Mouse (Mus musculus): ENCODE measurements at regions not wholly inside any gene's neighbourhood (a gene's known extent, or its start where the extent isn't known, plus 50 kb on each side); places are given as distances from the start of the nearest gene placed in this dataset.
"Not testable (repeated sequence)": the region's sequence is repeated elsewhere in the genome, so short reads cannot be mapped to it uniquely, and the experiment has no call there.

GRCm38 (mm10) chr11:114484668-114484953, 183.7 kb upstream of the Rpl38 start:
- no peaks in the 10 kb centered on the region for H3K4me1 ChIP-seq (ENCODE audit: control insufficient read depth, insufficient read depth, insufficient read length, low read length)
- no peak overlapping the region for H3K4me3 ChIP-seq (ENCODE audit: insufficient read depth, low read depth, low read length)
- H3K27ac ChIP-seq (replicated peaks; ENCODE audit: low read depth, low read length) = peak overlapping the region; percentile 45

DNA sequence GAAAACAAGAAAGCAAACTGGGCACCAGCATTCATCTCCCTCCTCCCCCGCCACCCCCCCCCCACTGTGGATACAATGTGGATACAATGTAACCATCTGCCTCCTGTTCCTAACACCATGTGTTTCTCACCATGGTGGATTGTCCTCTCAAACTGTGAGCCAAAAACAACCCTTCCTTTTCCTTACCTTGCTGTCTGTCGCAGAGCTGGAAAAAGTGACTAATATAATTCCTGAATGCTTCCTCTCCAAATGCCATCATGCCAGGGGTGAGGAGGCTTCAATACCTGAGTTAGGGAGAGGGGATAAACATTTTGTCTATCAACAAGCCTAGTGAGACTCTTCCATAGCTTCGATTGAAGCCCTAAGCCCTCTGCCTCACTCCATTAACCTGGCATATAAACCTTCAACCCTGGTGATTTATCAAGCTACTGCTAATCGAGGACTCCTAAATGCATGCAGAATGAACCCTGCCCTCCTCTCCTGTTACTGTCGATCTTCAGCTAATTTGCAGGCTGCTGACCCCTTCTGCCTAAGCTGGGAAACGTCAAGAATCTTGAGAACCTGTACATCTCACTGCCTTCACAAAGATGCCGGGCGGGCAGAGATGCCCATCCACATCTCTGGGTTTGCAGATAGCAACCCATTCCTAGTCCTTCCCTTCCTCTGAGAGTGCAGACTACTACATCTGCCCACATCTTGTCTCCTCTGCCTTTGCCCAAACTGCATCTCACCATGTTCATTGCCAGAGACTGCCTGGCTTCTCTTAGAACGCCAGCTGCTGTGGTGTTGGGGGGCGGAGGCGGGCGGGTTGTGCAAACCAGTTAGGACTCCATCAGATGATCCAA, 184.3 kb upstream of the Rpl38 start:
- no peaks in the 10 kb centered on the region for H3K4me1 ChIP-seq (ENCODE audit: control insufficient read depth, insufficient read depth, insufficient read length, low read length)
- H3K4me3 ChIP-seq (ENCODE audit: insufficient read depth, low read depth, low read length) = no peak overlapping the region
- peak overlapping the region; percentile 45 for H3K27ac ChIP-seq (replicated peaks; ENCODE audit: low read depth, low read length)

DNA sequence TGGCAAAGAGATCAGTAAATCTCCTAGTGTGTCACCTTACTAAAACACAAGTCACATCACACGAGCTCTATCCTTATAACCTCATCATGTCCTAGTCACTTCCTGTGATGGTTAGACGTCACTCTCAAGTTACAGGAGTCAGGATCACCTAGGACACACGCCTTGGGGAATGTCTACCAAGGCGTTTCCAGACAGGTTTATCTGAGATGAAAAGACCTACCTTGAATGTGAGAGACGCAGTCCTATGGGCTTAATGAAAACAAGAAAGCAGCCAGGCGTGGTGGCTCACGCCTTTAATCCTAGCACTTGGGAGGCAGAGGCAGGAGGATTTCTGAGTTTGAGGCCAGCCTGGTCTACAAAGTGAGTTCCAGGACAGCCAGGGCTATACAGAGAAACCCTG, 185.0 kb upstream of the Rpl38 start:
- H3K27ac ChIP-seq (replicated peaks; ENCODE audit: low read depth, low read length); H3K4me3 ChIP-seq (ENCODE audit: insufficient read depth, low read depth, low read length); H3K4me1 ChIP-seq (ENCODE audit: control insufficient read depth, insufficient read depth, insufficient read length, low read length): not testable (repeated sequence)

DNA sequence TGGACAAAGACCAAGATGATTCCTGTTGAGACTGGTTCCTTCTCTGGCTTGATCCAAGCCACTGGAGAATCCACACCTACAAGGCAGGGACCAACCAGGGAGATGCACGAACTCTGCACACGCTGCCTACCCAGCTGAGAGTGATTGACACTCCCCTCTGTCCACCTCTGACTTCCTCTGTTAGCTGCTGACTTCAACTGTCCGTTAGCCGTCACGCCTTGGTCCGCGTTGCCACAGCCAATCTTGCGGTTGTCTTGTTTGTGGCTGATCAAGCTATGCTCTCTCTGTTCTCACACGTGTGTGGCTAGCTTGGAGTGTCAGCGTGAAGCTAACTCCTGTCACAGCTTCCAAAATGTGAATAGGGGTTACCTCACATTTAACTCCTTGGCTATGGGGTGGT, 186.3 kb upstream of the Rpl38 start:
- Histone ChIP-seq H3K4me1 (ENCODE audit: control insufficient read depth, insufficient read depth, insufficient read length, low read length) (0 out of 2 replicates have a peak, but pooled peaks cover 2% of the 10 kb centered on the region), H3K4me3 (ENCODE audit: insufficient read depth, low read depth, low read length) (no peak overlapping the region), H3K27ac (replicated peaks; ENCODE audit: low read depth, low read length) (no peak overlapping the region)

DNA sequence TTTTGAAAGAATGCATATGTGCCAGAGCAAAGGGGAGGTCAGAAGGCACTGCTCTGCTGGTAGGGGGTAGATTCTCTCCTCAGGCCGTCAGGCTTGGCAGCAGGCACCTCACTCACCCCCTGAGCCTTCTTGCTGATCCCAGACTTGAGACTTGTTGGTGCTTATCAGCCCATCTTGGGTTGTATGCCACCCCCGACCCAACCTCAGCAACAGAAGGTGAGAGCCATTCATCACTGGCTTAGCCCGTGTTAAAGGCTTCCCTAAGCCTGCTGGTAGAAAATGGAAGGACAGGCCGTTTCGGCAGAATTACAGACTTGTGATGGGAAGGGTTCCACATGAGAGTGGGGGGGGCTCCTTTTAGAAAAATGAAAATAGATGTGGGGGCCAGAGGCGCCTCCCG, 187.3 kb upstream of the Rpl38 start:
- Histone ChIP-seq H3K27ac (replicated peaks; ENCODE audit: low read depth, low read length) (no peak overlapping the region), H3K4me1 (ENCODE audit: control insufficient read depth, insufficient read depth, insufficient read length, low read length) (0 out of 2 replicates have a peak, but pooled peaks cover 2% of the 10 kb centered on the region)

DNA sequence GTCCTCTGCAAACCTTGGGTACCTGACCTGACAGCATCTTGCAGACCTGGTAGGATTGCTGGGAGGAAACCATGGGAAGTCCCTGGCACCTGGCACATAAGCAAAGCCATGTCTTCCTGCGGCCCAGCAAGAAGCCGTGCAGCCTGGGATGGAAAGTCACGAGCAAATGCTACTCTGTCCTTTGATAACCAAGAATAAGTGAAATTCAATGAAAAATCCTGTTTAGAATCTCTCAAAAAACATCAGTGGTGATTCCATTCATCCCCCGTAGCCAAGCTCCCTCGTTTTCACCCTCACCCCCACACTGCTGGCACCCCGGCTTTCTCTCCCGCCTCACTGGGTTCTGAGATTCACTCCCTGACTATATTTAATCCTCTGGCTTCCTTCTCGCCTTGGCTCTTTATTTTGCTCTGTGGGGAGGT, 188.2 kb upstream of the Rpl38 start:
- Histone ChIP-seq H3K4me3 (ENCODE audit: insufficient read depth, low read depth, low read length) (no peak overlapping the region), H3K4me1 (ENCODE audit: control insufficient read depth, insufficient read depth, insufficient read length, low read length) (0 out of 2 replicates have a peak, but pooled peaks cover 2% of the 10 kb centered on the region), H3K27ac (replicated peaks; ENCODE audit: low read depth, low read length) (no peak overlapping the region)

More for the DNA sequence above, 187.3 kb upstream of the Rpl38 start:
- no peak overlapping the region for H3K4me3 ChIP-seq (ENCODE audit: insufficient read depth, low read depth, low read length)

DNA sequence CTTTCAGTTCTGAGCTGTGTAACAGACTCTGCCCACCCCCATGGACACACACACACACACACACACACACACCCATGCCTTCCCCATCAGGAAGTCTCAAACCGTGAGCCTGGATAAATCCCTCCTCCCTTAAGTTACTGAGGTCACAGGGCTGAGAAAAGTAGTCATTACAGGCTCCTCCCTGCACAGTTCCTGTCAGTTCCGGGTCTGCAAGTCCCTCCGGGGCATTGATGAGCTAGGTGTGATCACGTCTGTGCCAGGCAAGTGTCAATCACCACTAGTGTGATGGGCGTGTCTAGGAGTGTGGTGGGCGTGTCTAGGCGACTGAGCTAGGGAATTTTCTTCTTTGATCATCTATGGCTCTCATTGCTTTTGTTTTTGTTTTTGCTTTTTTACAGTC, 189.6 kb upstream of the Rpl38 start:
- peak overlapping the region; percentile 3; the same call in 1 of the 2 replicates for H3K4me3 ChIP-seq (ENCODE audit: insufficient read depth, low read depth, low read length)
- H3K27ac ChIP-seq (replicated peaks; ENCODE audit: low read depth, low read length) = no peak overlapping the region; the same call in 1 of the 2 replicates
- 0 out of 2 replicates have a peak, but pooled peaks cover 2% of the 10 kb centered on the region for H3K4me1 ChIP-seq (ENCODE audit: control insufficient read depth, insufficient read depth, insufficient read length, low read length)

DNA sequence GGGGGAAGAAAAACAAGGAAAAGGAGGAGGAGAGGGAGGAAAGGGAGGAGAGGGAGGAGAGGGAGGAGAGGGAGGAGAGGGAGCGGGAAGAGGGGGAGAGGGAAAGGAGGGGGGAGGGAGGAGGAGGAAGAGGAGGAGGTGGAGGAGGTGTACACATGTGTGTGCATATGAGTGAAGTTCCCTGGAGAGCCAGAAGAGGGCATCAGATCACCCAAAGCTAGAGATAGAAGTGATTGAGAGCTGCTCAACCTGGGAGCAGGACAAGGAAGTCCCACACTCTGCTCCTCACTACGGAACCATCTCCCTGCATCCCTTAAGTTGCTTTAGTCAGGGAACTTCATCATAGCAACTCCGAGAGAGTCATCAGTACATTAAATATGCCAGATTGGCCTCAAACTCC, 191.0 kb upstream of the Rpl38 start:
- H3K27ac ChIP-seq (replicated peaks; ENCODE audit: low read depth, low read length) = no peak overlapping the region
- H3K4me1 ChIP-seq (ENCODE audit: control insufficient read depth, insufficient read depth, insufficient read length, low read length) = 0 out of 2 replicates have a peak, but pooled peaks cover 2% of the 10 kb centered on the region
- no peak overlapping the region for H3K4me3 ChIP-seq (ENCODE audit: insufficient read depth, low read depth, low read length)

GRCm38 (mm10) chr11:114472501-114473260, 195.6 kb upstream of the Rpl38 start:
- Histone ChIP-seq H3K4me1 (ENCODE audit: control insufficient read depth, insufficient read depth, insufficient read length, low read length) (peaks cover 3% of the 10 kb centered on the region; the same call in 1 of the 2 replicates), H3K4me3 (ENCODE audit: insufficient read depth, low read depth, low read length) (no peak overlapping the region), H3K27ac (replicated peaks; ENCODE audit: low read depth, low read length) (no peak overlapping the region)

DNA sequence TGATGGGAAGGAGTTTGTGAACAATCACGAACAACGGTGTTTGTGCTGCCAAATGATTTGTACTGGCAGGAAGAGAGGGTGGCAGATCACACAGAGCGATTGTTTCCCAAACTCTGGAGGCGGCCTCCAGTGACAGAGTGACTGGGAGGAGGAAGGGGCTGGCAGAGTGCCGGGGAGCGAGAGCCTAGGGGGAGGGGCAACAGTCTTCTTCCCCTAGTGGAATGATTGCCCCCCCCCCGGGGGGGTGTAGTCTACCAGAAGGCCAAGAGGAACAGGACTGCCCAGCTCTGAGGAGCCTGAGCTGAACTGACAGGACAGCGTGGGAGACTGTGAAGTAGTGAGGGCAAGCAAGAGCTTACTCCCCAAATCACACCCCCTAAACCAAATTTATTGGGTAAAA, 199.9 kb upstream of the Rpl38 start:
- Histone ChIP-seq H3K27ac (replicated peaks; ENCODE audit: low read depth, low read length) (0 out of 2 replicates have a peak overlapping the region, but pooled peaks have one; percentile 23), H3K4me3 (ENCODE audit: insufficient read depth, low read depth, low read length) (no peak overlapping the region), H3K4me1 (ENCODE audit: control insufficient read depth, insufficient read depth, insufficient read length, low read length) (peaks cover 5% of the 10 kb centered on the region; the same call in 1 of the 2 replicates)

DNA sequence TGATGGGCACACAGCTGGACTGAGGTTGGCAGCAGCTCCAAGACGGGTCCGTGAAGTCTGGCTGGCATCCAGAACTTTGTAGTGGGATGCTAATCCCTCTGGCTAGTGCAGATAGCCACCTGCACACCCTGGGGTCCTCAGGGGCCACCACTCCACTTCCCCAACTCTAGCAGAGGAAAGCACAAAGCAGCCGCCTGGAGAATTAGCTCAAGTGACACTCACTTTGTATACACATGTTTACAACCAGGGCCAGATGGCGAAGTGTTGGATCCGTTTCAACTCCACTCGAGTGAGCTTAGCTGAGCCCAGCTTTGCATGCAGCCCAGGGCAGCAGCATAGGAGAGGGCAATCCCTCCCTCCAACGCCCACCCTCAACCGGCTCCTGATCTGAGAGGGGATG, 200.5 kb upstream of the Rpl38 start:
- H3K4me3 ChIP-seq (ENCODE audit: insufficient read depth, low read depth, low read length) = no peak overlapping the region
- H3K4me1 ChIP-seq (ENCODE audit: control insufficient read depth, insufficient read depth, insufficient read length, low read length) = peaks cover 5% of the 10 kb centered on the region; the same call in 1 of the 2 replicates
- no peak overlapping the region for H3K27ac ChIP-seq (replicated peaks; ENCODE audit: low read depth, low read length)

GRCm38 (mm10) chr11:114465486-114465885, 202.8 kb upstream of the Rpl38 start:
- H3K27ac ChIP-seq (replicated peaks; ENCODE audit: low read depth, low read length) = no peak overlapping the region
- H3K4me3 ChIP-seq (ENCODE audit: insufficient read depth, low read depth, low read length) = no peak overlapping the region
- H3K4me1 ChIP-seq (ENCODE audit: control insufficient read depth, insufficient read depth, insufficient read length, low read length) = peaks cover 5% of the 10 kb centered on the region; the same call in 1 of the 2 replicates

GRCm38 (mm10) chr11:114462755-114463374, 205.5 kb upstream of the Rpl38 start:
- no peak overlapping the region for H3K27ac ChIP-seq (replicated peaks; ENCODE audit: low read depth, low read length)
- peaks cover 3% of the 10 kb centered on the region; the same call in 1 of the 2 replicates for H3K4me1 ChIP-seq (ENCODE audit: control insufficient read depth, insufficient read depth, insufficient read length, low read length)
- H3K4me3 ChIP-seq (ENCODE audit: insufficient read depth, low read depth, low read length) = no peak overlapping the region

DNA sequence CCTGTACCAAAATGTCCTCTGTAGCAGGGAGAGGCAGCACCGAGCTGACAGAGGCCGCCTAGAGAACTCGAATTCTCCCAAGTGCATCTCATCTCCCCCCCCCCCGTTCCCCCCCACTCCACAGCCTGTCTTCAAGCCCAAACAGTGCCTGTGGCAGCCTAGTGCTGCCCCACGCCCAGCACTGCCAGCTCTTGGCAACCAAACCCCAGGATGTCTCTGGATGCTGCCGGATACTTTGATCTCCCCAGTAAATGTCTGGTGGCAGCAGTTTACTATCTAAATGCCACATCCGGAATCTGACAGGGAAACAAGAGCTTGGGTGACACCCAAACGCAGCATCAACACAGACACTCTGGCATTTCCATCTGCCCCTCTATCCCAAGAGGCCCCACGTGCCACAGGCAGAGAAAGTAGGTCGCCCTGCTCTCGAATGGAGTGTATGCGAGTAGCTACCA, 213.4 kb upstream of the Rpl38 start:
- Histone ChIP-seq H3K4me3 (ENCODE audit: insufficient read depth, low read depth, low read length) (no peak overlapping the region), H3K27ac (replicated peaks; ENCODE audit: low read depth, low read length) (no peak overlapping the region), H3K4me1 (ENCODE audit: control insufficient read depth, insufficient read depth, insufficient read length, low read length) (no peaks in the 10 kb centered on the region)

GRCm38 (mm10) chr11:114448776-114449401, 219.4 kb upstream of the Rpl38 start:
- Histone ChIP-seq H3K4me3 (ENCODE audit: insufficient read depth, low read depth, low read length) (no peak overlapping the region), H3K27ac (replicated peaks; ENCODE audit: low read depth, low read length) (no peak overlapping the region), H3K4me1 (ENCODE audit: control insufficient read depth, insufficient read depth, insufficient read length, low read length) (no peaks in the 10 kb centered on the region)

Measured in brown adipose tissue, adult 24 weeks (tissue).